Mouse (Mus musculus): ENCODE results near the gene Large1.
"Not testable (repeated sequence)": the region's sequence is repeated elsewhere in the genome, so short reads cannot be mapped to it uniquely, and the experiment has no call there.

Gene Large1

GRCm38 (mm10) chr8:73342761-73343395 lies 10.5 kb downstream of the Large1 start:
- TF ChIP-seq POU5F1 (IDR thresholded peaks at IDR 0.05; ENCODE audit: borderline replicate concordance, low read length) (no peak), NANOG (IDR thresholded peaks at IDR 0.05; ENCODE audit: borderline replicate concordance, low read length) (no peak), CTCF (conservative IDR thresholded peaks at IDR 0.05; ENCODE audit: low read length) (no peak)
- Histone ChIP-seq H3K9me3 (ENCODE audit: low read length) (0 out of 2 replicates have a peak, but pooled peaks cover 5% of the 10 kb centered on the region), H3K4me1 (replicated peaks; ENCODE audit: low read depth, low read length) (peaks cover 8% of the 10 kb centered on the region), H3K36me3 (ENCODE audit: insufficient read depth, low read length) (peaks cover 13% of the 10 kb centered on the region), H3K4me3 (replicated peaks; ENCODE audit: low read length) (no peak overlapping the region), H3K27me3 (ENCODE audit: insufficient read depth, low read length) (no peaks in the 10 kb centered on the region)

- peak; percentile 67; the same call in 1 of the 2 replicates for TF ChIP-seq NANOG (IDR thresholded peaks at IDR 0.05; ENCODE audit: borderline replicate concordance, low read length)
- no peak for TF ChIP-seq CTCF (conservative IDR thresholded peaks at IDR 0.05; ENCODE audit: low read length)
- peak; percentile 52; the same call in 1 of the 2 replicates for TF ChIP-seq POU5F1 (IDR thresholded peaks at IDR 0.05; ENCODE audit: borderline replicate concordance, low read length)
- Histone ChIP-seq H3K4me1 (replicated peaks; ENCODE audit: low read depth, low read length) (peaks cover 35% of the 10 kb centered on the region), H3K27me3 (ENCODE audit: insufficient read depth, low read length) (no peaks in the 10 kb centered on the region), H3K36me3 (ENCODE audit: insufficient read depth, low read length) (peaks cover 12% of the 10 kb centered on the region), H3K4me3 (replicated peaks; ENCODE audit: low read length) (no peak overlapping the region), H3K9me3 (ENCODE audit: low read length) (no peaks in the 10 kb centered on the region)
Measured at GRCm38 (mm10) chr8:73336845-73337244, 16.5 kb downstream of the Large1 start.

- Histone ChIP-seq H3K36me3 (ENCODE audit: insufficient read depth, low read length) (peaks cover 12% of the 10 kb centered on the region), H3K4me3 (replicated peaks; ENCODE audit: low read length) (no peak overlapping the region), H3K27me3 (ENCODE audit: insufficient read depth, low read length) (no peaks in the 10 kb centered on the region), H3K4me1 (replicated peaks; ENCODE audit: low read depth, low read length) (peaks cover 10% of the 10 kb centered on the region), H3K9me3 (ENCODE audit: low read length) (no peaks in the 10 kb centered on the region)
- TF ChIP-seq CTCF (conservative IDR thresholded peaks at IDR 0.05; ENCODE audit: low read length) (no peak), NANOG (IDR thresholded peaks at IDR 0.05; ENCODE audit: borderline replicate concordance, low read length) (no peak)
Measured at GRCm38 (mm10) chr8:73329131-73329530, 24.2 kb downstream of the Large1 start.

GRCm38 (mm10) chr8:73328056-73328455 lies 25.3 kb downstream of the Large1 start:
- H3K36me3 ChIP-seq (ENCODE audit: insufficient read depth, low read length): peaks cover 10% of the 10 kb centered on the region
- no peak overlapping the region for H3K4me3 ChIP-seq (replicated peaks; ENCODE audit: low read length)
- TF ChIP-seq CTCF (conservative IDR thresholded peaks at IDR 0.05; ENCODE audit: low read length): no peak
- TF ChIP-seq POU5F1 (IDR thresholded peaks at IDR 0.05; ENCODE audit: borderline replicate concordance, low read length): no peak
- no peak for TF ChIP-seq NANOG (IDR thresholded peaks at IDR 0.05; ENCODE audit: borderline replicate concordance, low read length)
- H3K4me1 ChIP-seq (replicated peaks; ENCODE audit: low read depth, low read length): peaks cover 10% of the 10 kb centered on the region
- H3K27me3 ChIP-seq (ENCODE audit: insufficient read depth, low read length): no peaks in the 10 kb centered on the region
- no peaks in the 10 kb centered on the region for H3K9me3 ChIP-seq (ENCODE audit: low read length)

GRCm38 (mm10) chr8:73324667-73325066 lies 28.7 kb downstream of the Large1 start:
- Histone ChIP-seq H3K4me1 (replicated peaks; ENCODE audit: low read depth, low read length) (peaks cover 10% of the 10 kb centered on the region), H3K9me3 (ENCODE audit: low read length) (no peaks in the 10 kb centered on the region), H3K4me3 (replicated peaks; ENCODE audit: low read length) (no peak overlapping the region), H3K36me3 (ENCODE audit: insufficient read depth, low read length) (peaks cover 4% of the 10 kb centered on the region), H3K27me3 (ENCODE audit: insufficient read depth, low read length) (no peaks in the 10 kb centered on the region)
- no peak for TF ChIP-seq CTCF (conservative IDR thresholded peaks at IDR 0.05; ENCODE audit: low read length)
- no peak for TF ChIP-seq NANOG (IDR thresholded peaks at IDR 0.05; ENCODE audit: borderline replicate concordance, low read length)
- no peak for TF ChIP-seq POU5F1 (IDR thresholded peaks at IDR 0.05; ENCODE audit: borderline replicate concordance, low read length)

GRCm38 (mm10) chr8:73323591-73323990 lies 29.7 kb downstream of the Large1 start:
- TF ChIP-seq NANOG (IDR thresholded peaks at IDR 0.05; ENCODE audit: borderline replicate concordance, low read length) (no peak), POU5F1 (IDR thresholded peaks at IDR 0.05; ENCODE audit: borderline replicate concordance, low read length) (no peak)
- Histone ChIP-seq H3K9me3 (ENCODE audit: low read length) (no peaks in the 10 kb centered on the region), H3K27me3 (ENCODE audit: insufficient read depth, low read length) (no peaks in the 10 kb centered on the region), H3K4me1 (replicated peaks; ENCODE audit: low read depth, low read length) (peaks cover 10% of the 10 kb centered on the region), H3K36me3 (ENCODE audit: insufficient read depth, low read length) (peaks cover 4% of the 10 kb centered on the region), H3K4me3 (replicated peaks; ENCODE audit: low read length) (no peak overlapping the region)

- H3K9me3 ChIP-seq (ENCODE audit: low read length); H3K4me1 ChIP-seq (replicated peaks; ENCODE audit: low read depth, low read length); H3K4me3 ChIP-seq (replicated peaks; ENCODE audit: low read length); H3K36me3 ChIP-seq (ENCODE audit: insufficient read depth, low read length); H3K27me3 ChIP-seq (ENCODE audit: insufficient read depth, low read length): not testable (repeated sequence)
Measured at GRCm38 (mm10) chr8:73319500-73319899, 33.8 kb downstream of the Large1 start.

- peaks cover 9% of the 10 kb centered on the region for H3K4me1 ChIP-seq (replicated peaks; ENCODE audit: low read depth, low read length)
- no peaks in the 10 kb centered on the region for H3K9me3 ChIP-seq (ENCODE audit: low read length)
- peaks cover 3% of the 10 kb centered on the region; the same call in 1 of the 2 replicates for H3K36me3 ChIP-seq (ENCODE audit: insufficient read depth, low read length)
- no peak for TF ChIP-seq NANOG (IDR thresholded peaks at IDR 0.05; ENCODE audit: borderline replicate concordance, low read length)
- no peak for TF ChIP-seq POU5F1 (IDR thresholded peaks at IDR 0.05; ENCODE audit: borderline replicate concordance, low read length)
- TF ChIP-seq CTCF (conservative IDR thresholded peaks at IDR 0.05; ENCODE audit: low read length): no peak
- no peak overlapping the region for H3K4me3 ChIP-seq (replicated peaks; ENCODE audit: low read length)
- no peaks in the 10 kb centered on the region for H3K27me3 ChIP-seq (ENCODE audit: insufficient read depth, low read length)
Measured at GRCm38 (mm10) chr8:73313911-73314310, 39.4 kb downstream of the Large1 start.

Measured in E14TG2a.4 (cell line).